Mouse (Mus musculus): ENCODE results near the gene Tnfaip3.

GRCm38 (mm10) chr10:18953706-18954071 lies 61.8 kb downstream of the Tnfaip3 start:
- TF ChIP-seq CTCF (IDR thresholded peaks at IDR 0.05; ENCODE audit: borderline replicate concordance, extremely low read depth, insufficient read depth, insufficient read length) (no peak), POLR2A (IDR thresholded peaks at IDR 0.05; ENCODE audit: borderline replicate concordance, extremely low read depth, insufficient read depth, insufficient read length, poor library complexity, severe bottlenecking) (no peak)

Data from brain, embryonic 14.5 days (tissue).